ENCODE assay signal across 9 mouse cellular contexts in genomic region chr9:20842670-20843069, GRCm38 (mm10). TPM values are rescaled to one million over a fixed set of nuclear protein-coding genes. Genes with fewer than 3 reads are reported as not detected.
DNase-seq lines count a peak whose midpoint lies in the region; ATAC-seq and TF ChIP-seq lines count a peak whose summit lies in the region.
"Had no signal": no experiment of that assay in that cellular context is flagged by ENCODE, and none has a peak within 500 bp of the region (broad histone marks: within the 10 kb centered on the region; RNA-seq: fewer than 3 reads in every experiment).

No protein-coding gene starts in this region.

- DNase-seq in cerebellum, adult 2 months, result peak in 1 of 2 experiments; percentile 9
- no peak for DNase-seq in cerebellum, adult 9-11 months
- DNase-seq in layer of hippocampus, postnatal 14 days (ENCODE audit: low spot score in 2 of 2), result peak; percentile 16 to 45
- no peak for DNase-seq in layer of hippocampus, adult 9-11 months
- peak; percentile 25 for DNase-seq in ES-E14 (ENCODE audit: low read depth, low spot score)
- peak; percentile 39 for DNase-seq in induced T-regulatory cell, adult 2 months (ENCODE audit: low read depth)
- no peak for DNase-seq in urinary bladder, postnatal 25 days (ENCODE audit: low spot score)

- no peak for TF ChIP-seq POLR2A in cerebellum, adult 2 months (IDR thresholded peaks at IDR 0.05; ENCODE audit: borderline replicate concordance, insufficient read depth, low read length)

- 25% methylated on average over 2 of the region's 2 CpGs for WGBS in cerebellum, adult 2 months

- no peaks in the 10 kb centered on the region for H3K4me1 ChIP-seq in cerebellum, adult 2 months (ENCODE audit: control insufficient read depth, insufficient read depth, low read length)
- no peaks in the 10 kb centered on the region for H3K4me1 ChIP-seq in ES-E14 (ENCODE audit: control insufficient read depth in 2 of 2, insufficient read depth in 2 of 2, low read length in 2 of 2, poor library complexity in 1 of 2)
- H3K4me1 ChIP-seq: limb, embryonic 13.5 days had no signal

- TF ChIP-seq CTCF in cerebellum, adult 2 months (IDR thresholded peaks at IDR 0.05; ENCODE audit: borderline replicate concordance, insufficient read depth, low read depth, low read length), result peak; percentile 41; the same call in 1 of the 2 replicates

- no peak overlapping the region for H3K4me3 ChIP-seq in cerebellum, adult 2 months (replicated peaks; ENCODE audit: insufficient read depth, low read depth, low read length)
- H3K4me3 ChIP-seq in ES-E14 (ENCODE audit: insufficient read depth in 1 of 2, low read depth in 1 of 2, low read length in 2 of 2, poor library complexity in 1 of 2, severe bottlenecking in 1 of 2), result no peak overlapping the region
- H3K4me3 ChIP-seq: limb, embryonic 13.5 days had no signal

- H3K27ac ChIP-seq in cerebellum, adult 2 months (ENCODE audit: insufficient read depth, low read length), result no peak overlapping the region
- H3K27ac ChIP-seq in ES-E14 (ENCODE audit: insufficient read depth, low read depth, low read length, poor library complexity, severe bottlenecking), result no peak overlapping the region
- H3K27ac ChIP-seq: limb, embryonic 13.5 days had no signal

- no peaks in the 10 kb centered on the region for H3K36me3 ChIP-seq in ES-E14 (ENCODE audit: control insufficient read depth, insufficient read depth, low read length, poor library complexity, severe bottlenecking)
- H3K36me3 ChIP-seq: limb, embryonic 13.5 days had no signal

- no peak overlapping the region for H3K9ac ChIP-seq in ES-E14 (ENCODE audit: insufficient read depth, low read depth, low read length, poor library complexity, severe bottlenecking)
- H3K9ac ChIP-seq: limb, embryonic 13.5 days had no signal

- H3K27me3 ChIP-seq in cerebellum, adult 2 months (ENCODE audit: control insufficient read depth, insufficient read depth, low read length), result no peaks in the 10 kb centered on the region
- H3K27me3 ChIP-seq: limb, embryonic 13.5 days had no signal

- no peaks in the 10 kb centered on the region for H3K9me3 ChIP-seq in ES-E14 (ENCODE audit: control insufficient read depth, insufficient read depth, low read depth, low read length)
- H3K9me3 ChIP-seq: limb, embryonic 13.5 days had no signal

- ATAC-seq in erythroblast, adult 5-6 weeks (replicated peaks; ENCODE audit: low FRiP score, poor library complexity, severe bottlenecking), result no peak

- in situ Hi-C loops in ES-E14 (cut with MboI; ENCODE audit: low sequenced_read_pairs in 2 of 2, unreplicated experiment in 2 of 2), result no loop called here

TF ChIP-seq in ES-E14, 5 proteins besides CTCF, POLR2A, EP300 and RAD21:
- TF ChIP-seq HCFC1 (IDR thresholded peaks at IDR 0.05; ENCODE audit: borderline replicate concordance, insufficient read depth, low read length), result no peak
- no peak for TF ChIP-seq MAFK (IDR thresholded peaks at IDR 0.05; ENCODE audit: insufficient read depth, low read depth, low read length)
- TF ChIP-seq ZNF384 (IDR thresholded peaks at IDR 0.05; ENCODE audit: low read depth, low read length), result no peak
- TF ChIP-seq CHD2 (IDR thresholded peaks at IDR 0.05; ENCODE audit: low read depth, low read length), result no peak
- TF ChIP-seq ZC3H11A (IDR thresholded peaks at IDR 0.05; ENCODE audit: borderline replicate concordance, low read depth, low read length), result no peak
TF ChIP-seq in ES-E14: peak in this region for 0.

RNA-seq across cellular contexts. Expression of gene Rdh8, which starts 24.4 kb away (rescaled TPM):
- not detected in 2 replicates for polyA plus RNA-seq in cerebellum, adult 2 months (2012; rRNA removed)
- not detected for total RNA-seq in layer of hippocampus, postnatal 14 days (2021)
- total RNA-seq in ES-E14 (2012; rRNA removed), result not detected in 2 replicates
- total RNA-seq in erythroblast, adult 5-6 weeks (2015; ENCODE audit: low replicate concordance), result not detected in 2 replicates
- total RNA-seq in erythroblast, adult 5-6 weeks (2017; ENCODE audit: low replicate concordance), result not detected in 2 replicates
- polyA plus RNA-seq: limb, embryonic 13.5 days had no signal

RNA-seq across cellular contexts. Expression of gene A230050P20Rik, which starts 25.8 kb away (rescaled TPM):
- polyA plus RNA-seq in cerebellum, adult 2 months (2012; rRNA removed), result 169 and 171 TPM in 2 replicates
- total RNA-seq in layer of hippocampus, postnatal 14 days (2021), result 10 to 100 TPM; 55.6 to 56.1 TPM
- 8.3 and 16.5 TPM in 2 replicates for total RNA-seq in ES-E14 (2012; rRNA removed)
- total RNA-seq in erythroblast, adult 5-6 weeks (2015; ENCODE audit: low replicate concordance), result 1.3 and 1.5 TPM in 2 replicates
- total RNA-seq in erythroblast, adult 5-6 weeks (2017; ENCODE audit: low replicate concordance), result 1.4 and 4.9 TPM in 2 replicates

RNA-seq across cellular contexts. Expression of gene Col5a3, which starts 27.8 kb away (rescaled TPM):
- 3.0 and 3.5 TPM in 2 replicates for polyA plus RNA-seq in cerebellum, adult 2 months (2012; rRNA removed)
- total RNA-seq in layer of hippocampus, postnatal 14 days (2021), result 1 to 10 TPM; 2.3 to 2.7 TPM
- total RNA-seq in ES-E14 (2012; rRNA removed), result 2.3 TPM in 2 replicates
- not detected in 2 replicates for total RNA-seq in erythroblast, adult 5-6 weeks (2015; ENCODE audit: low replicate concordance)
- total RNA-seq in erythroblast, adult 5-6 weeks (2017; ENCODE audit: low replicate concordance), result 0.26 TPM in 1 of 2 replicates, not detected in the other

RNA-seq across cellular contexts. Expression of gene Angptl6, which starts 36.9 kb away (rescaled TPM):
- 11.1 and 12.4 TPM in 2 replicates for polyA plus RNA-seq in cerebellum, adult 2 months (2012; rRNA removed)
- total RNA-seq in layer of hippocampus, postnatal 14 days (2021), result 10 to 100 TPM in 1 of 2 experiments, 1 to 10 TPM in 1; 7.3 to 10.7 TPM
- 4.1 and 4.4 TPM in 2 replicates for total RNA-seq in ES-E14 (2012; rRNA removed)
- not detected in 2 replicates for total RNA-seq in erythroblast, adult 5-6 weeks (2015; ENCODE audit: low replicate concordance)
- total RNA-seq in erythroblast, adult 5-6 weeks (2017; ENCODE audit: low replicate concordance), result not detected in 2 replicates

RNA-seq across cellular contexts. Expression of gene Ppan, which starts 45.3 kb away (rescaled TPM):
- polyA plus RNA-seq in cerebellum, adult 2 months (2012; rRNA removed), result 45.3 and 50.2 TPM in 2 replicates
- 10 to 100 TPM; 21.3 to 25.6 TPM for total RNA-seq in layer of hippocampus, postnatal 14 days (2021)
- total RNA-seq in ES-E14 (2012; rRNA removed), result 179 and 287 TPM in 2 replicates
- total RNA-seq in erythroblast, adult 5-6 weeks (2015; ENCODE audit: low replicate concordance), result 2.3 and 9.8 TPM in 2 replicates
- 13.0 and 15.4 TPM in 2 replicates for total RNA-seq in erythroblast, adult 5-6 weeks (2017; ENCODE audit: low replicate concordance)

Comparison
In these comparisons a context has a peak if more than half of its experiments do, and no peak if none do; other contexts are left out.
1. DNase-seq: peak in layer of hippocampus, postnatal 14 days (2 of 2), ES-E14 (single experiment) and induced T-regulatory cell, adult 2 months (single experiment); none in cerebellum, adult 9-11 months (single experiment), layer of hippocampus, adult 9-11 months (single experiment) and urinary bladder, postnatal 25 days (single experiment).